Mouse (Mus musculus) CH12.LX (cell line): ENCODE measurements at regions not wholly inside any gene's neighbourhood (a gene's known extent, or its start where the extent isn't known, plus 50 kb on each side); places are given as distances from the start of the nearest gene placed in this dataset.

ENCODE experiments used
- DNase-seq: peaks from one replicate; pipeline ENCODE4 v3.0.0-alpha.2; 2013; ENCODE audit errors: extremely low read depth
- H3K27ac ChIP-seq: 2 replicates; pipeline ENCODE4 v1.5.1; 2012; ENCODE audit warnings: low read depth, mild to moderate bottlenecking, control low read depth, moderate library complexity; ENCODE audit not compliant: insufficient read depth
- H3K27me3 ChIP-seq: replicated peaks from 2 replicates; pipeline ENCODE3; 2012; ENCODE audit warnings: inconsistent platforms
- H3K36me3 ChIP-seq, 2 experiments: replicated peaks in 1 of 2; 2 replicates each; pipeline versions ENCODE3 to v1.6.1; 2012; ENCODE audit warnings: inconsistent platforms in 1 of 2, low read length in 1 of 2, mild to moderate bottlenecking in 1 of 2, mixed read lengths in 1 of 2, moderate library complexity in 1 of 2; ENCODE audit not compliant: control insufficient read depth in 1 of 2, insufficient read depth in 1 of 2
- H3K4me1 ChIP-seq, 2 experiments: 2 replicates each; pipeline ENCODE4 v1.6.1; 2012; ENCODE audit warnings: inconsistent platforms in 1 of 2, moderate library complexity in 1 of 2; ENCODE audit not compliant: insufficient read depth in 2 of 2, control insufficient read depth in 1 of 2
- H3K4me2 ChIP-seq: 2 replicates; pipeline ENCODE4 v1.6.1; 2012; ENCODE audit warnings: low read depth, mild to moderate bottlenecking, control low read depth; ENCODE audit not compliant: poor library complexity, insufficient read depth, severe bottlenecking
- H3K4me3 ChIP-seq, 3 experiments: fragments of 150-350 bp in 1 of 3; sonication (generic) in 1 of 3; replicated peaks in 1 of 3; 2 replicates each; pipeline versions ENCODE3 to v1.5.1; 2011 to 2012; ENCODE audit warnings: low read depth in 2 of 3, low read length in 2 of 3, mild to moderate bottlenecking in 2 of 3, moderate library complexity in 2 of 3, control low read depth in 1 of 3, improper control_type of control experiment in 1 of 3, inconsistent platforms in 1 of 3, mixed read lengths in 1 of 3; ENCODE audit not compliant: poor library complexity in 1 of 3
- H3K79me2 ChIP-seq: replicated peaks from 2 replicates; pipeline ENCODE4 v1.6.1; 2012; ENCODE audit warnings: mild to moderate bottlenecking, moderate library complexity; ENCODE audit not compliant: control insufficient read depth, poor library complexity, insufficient read depth, severe bottlenecking; ENCODE audit errors: extremely low read depth
- H3K9ac ChIP-seq: 2 replicates; pipeline ENCODE4 v1.6.1; 2012; ENCODE audit warnings: low read depth, mild to moderate bottlenecking, control low read depth, moderate library complexity; ENCODE audit not compliant: insufficient read depth
- H3K9me3 ChIP-seq: replicated peaks from 2 replicates; pipeline ENCODE3; 2012; ENCODE audit warnings: low read length, inconsistent platforms, mixed read lengths
- CHD1 ChIP-seq: IDR thresholded peaks from 2 replicates; pipeline ENCODE4 v1.6.1; 2012; ENCODE audit warnings: low read depth, low read length, improper control_type of control experiment, inconsistent platforms
- CHD2 ChIP-seq: IDR thresholded peaks from 2 replicates; pipeline ENCODE4 v1.6.1; 2011; ENCODE audit warnings: low read length, improper control_type of control experiment
- CTCF ChIP-seq, 2 experiments: IDR thresholded peaks in 1 of 2; conservative IDR thresholded peaks in 1 of 2; 2 replicates each; pipeline ENCODE4 v1.5.1; 2011 to 2012; ENCODE audit warnings: low read depth in 2 of 2, low read length in 2 of 2, improper control_type of control experiment in 1 of 2, inconsistent platforms in 1 of 2, mild to moderate bottlenecking in 1 of 2, moderate library complexity in 1 of 2
- ELF1 ChIP-seq: IDR thresholded peaks from 2 replicates; pipeline ENCODE4 v1.6.1; 2014; ENCODE audit warnings: low read depth, mild to moderate bottlenecking, inconsistent platforms, low read length, improper control_type of control experiment
- ETS1 ChIP-seq: conservative IDR thresholded peaks from 2 replicates; pipeline ENCODE4 v1.6.1; 2012; ENCODE audit warnings: low read depth, mild to moderate bottlenecking, inconsistent platforms, low read length, improper control_type of control experiment, moderate library complexity
- HCFC1 ChIP-seq: IDR thresholded peaks from 2 replicates; pipeline ENCODE4 v1.6.1; 2012; ENCODE audit warnings: low read depth, mild to moderate bottlenecking, inconsistent platforms, low read length, improper control_type of control experiment
- IRF4 ChIP-seq: IDR thresholded peaks from 2 replicates; pipeline ENCODE4 v1.6.1; 2014; ENCODE audit warnings: low read depth, mild to moderate bottlenecking, inconsistent platforms, low read length, improper control_type of control experiment
- JUN ChIP-seq: IDR thresholded peaks from 2 replicates; pipeline ENCODE4 v1.6.1; 2011; ENCODE audit warnings: low read depth, mild to moderate bottlenecking, low read length, improper control_type of control experiment, moderate library complexity; ENCODE audit not compliant: insufficient read depth
- JUND ChIP-seq: conservative IDR thresholded peaks from 2 replicates; pipeline ENCODE4 v1.6.1; 2011; ENCODE audit warnings: low read depth, low read length, improper control_type of control experiment
- MAFK ChIP-seq: IDR thresholded peaks from 2 replicates; pipeline ENCODE4 v1.6.1; 2011; ENCODE audit warnings: low read length, improper control_type of control experiment; ENCODE audit not compliant: insufficient replicate concordance
- MAX ChIP-seq: IDR thresholded peaks from 2 replicates; pipeline ENCODE4 v1.6.1; 2011; ENCODE audit warnings: low read length, improper control_type of control experiment
- MXI1 ChIP-seq: IDR thresholded peaks from 2 replicates; pipeline ENCODE4 v1.6.1; 2011; ENCODE audit warnings: mild to moderate bottlenecking, low read depth, low read length, improper control_type of control experiment
- NELFE ChIP-seq: IDR thresholded peaks from 2 replicates; pipeline ENCODE4 v1.6.1; 2011; ENCODE audit warnings: low read depth, low read length, improper control_type of control experiment
- POLR2AphosphoS2 ChIP-seq: IDR thresholded peaks from 2 replicates; pipeline ENCODE4 v1.6.1; 2011; ENCODE audit warnings: low read depth, low read length, improper control_type of control experiment
- RAD21 ChIP-seq: IDR thresholded peaks from 2 replicates; pipeline ENCODE4 v1.6.1; 2011; ENCODE audit warnings: low read depth, mild to moderate bottlenecking, low read length, improper control_type of control experiment, moderate library complexity
- USF1 ChIP-seq: IDR thresholded peaks from 2 replicates; pipeline ENCODE4 v1.6.1; 2014; ENCODE audit warnings: low read depth, mild to moderate bottlenecking, inconsistent platforms, low read length, improper control_type of control experiment
- ZKSCAN1 ChIP-seq: IDR thresholded peaks from 2 replicates; pipeline ENCODE4 v1.6.1; 2012; ENCODE audit warnings: low read depth, inconsistent platforms, low read length, improper control_type of control experiment, borderline replicate concordance
- ZMIZ1 ChIP-seq: IDR thresholded peaks from 2 replicates; pipeline ENCODE4 v1.6.1; 2012; ENCODE audit warnings: low read depth, mild to moderate bottlenecking, inconsistent platforms, low read length, improper control_type of control experiment
- ZNF384 ChIP-seq: IDR thresholded peaks from 2 replicates; pipeline ENCODE4 v1.6.1; 2012; ENCODE audit warnings: low read depth, low read length, improper control_type of control experiment, inconsistent platforms
- dilution Hi-C: fragments of 300-500 bp; cut with MboI; formaldehyde crosslinking; loops from 2 replicates; pipeline ENCODE4 v1.14.3; 2020; ENCODE audit warnings: low sequenced_read_pairs; ENCODE audit not compliant: extremely low pct_unique_long_range_greater_than_20kb, extremely low pct_ligation_motif_present
- in situ Hi-C: fragments of 300-500 bp; cut with MboI; formaldehyde crosslinking; loops from 3 replicates; pipeline ENCODE4 v1.14.3; 2019; ENCODE audit warnings: low sequenced_read_pairs, low pct_ligation_motif_present, low pct_unique_long_range_greater_than_20kb, mixed read lengths

GRCm38 (mm10) chr3:50978636-50979035 lies 245.6 kb upstream of the Noct start:
- no peaks in the 10 kb centered on the region for H3K27me3 ChIP-seq

GRCm38 (mm10) chr3:50979592-50979991 lies 244.7 kb upstream of the Noct start:
- Histone ChIP-seq H3K9ac (no peak overlapping the region), H3K79me2 (no peaks in the 10 kb centered on the region), H3K4me3 (no peak overlapping the region), H3K9me3 (no peaks in the 10 kb centered on the region), H3K36me3 (no peaks in the 10 kb centered on the region), H3K27me3 (no peaks in the 10 kb centered on the region), H3K4me2 (no peak overlapping the region), H3K4me1 (no peaks in the 10 kb centered on the region), H3K27ac (no peak overlapping the region)
- in situ Hi-C loops: no loop called here
- peak; percentile 4 for DNase-seq
- TF ChIP-seq RAD21: peak; percentile 4
- peak in 1 of 2 experiments; percentile 26; a peak in 2 of 4 replicates for TF ChIP-seq CTCF (conservative IDR thresholded peaks at IDR 0.05 in 1 of 2, IDR thresholded peaks at IDR 0.05 in 1 of 2; ENCODE audit: low read depth in 2 of 2, low read length in 2 of 2)
- TF ChIP-seq ETS1: no peak
- TF ChIP-seq MAFK: no peak
- dilution Hi-C loops: no loop called here

More at GRCm38 (mm10) chr3:50978636-50979035, 245.6 kb upstream of the Noct start:
- TF ChIP-seq NELFE (no peak), POLR2AphosphoS2 (no peak), JUN (no peak), CHD1 (no peak), MXI1 (no peak), ZKSCAN1 (no peak), USF1 (no peak), CHD2 (no peak), ZNF384 (no peak), RAD21 (no peak), ZMIZ1 (no peak), HCFC1 (no peak), JUND (no peak), ELF1 (no peak), MAX (no peak), IRF4 (no peak)
- TF ChIP-seq, all 38 proteins: peak for 0
- Histone ChIP-seq H3K4me1 (no peaks in the 10 kb centered on the region), H3K27ac (no peak overlapping the region), H3K9me3 (no peaks in the 10 kb centered on the region), H3K4me3 (no peak overlapping the region), H3K9ac (no peak overlapping the region), H3K36me3 (no peaks in the 10 kb centered on the region), H3K4me2 (no peak overlapping the region), H3K79me2 (no peaks in the 10 kb centered on the region)
- in situ Hi-C loops: no loop called here
- no peak for DNase-seq
- dilution Hi-C loops: no loop called here
